Mouse (Mus musculus) megakaryocyte, embryonic 14.5 days (primary cell): ENCODE results near the gene Pi4kb.

Experiments used
- FLI1 ChIP-seq: IDR thresholded peaks from 2 replicates; pipeline ENCODE4 v1.6.1; 2012; ENCODE audit warnings: low read length, inconsistent platforms, mixed read lengths
- GATA1 ChIP-seq: IDR thresholded peaks from 3 replicates; pipeline ENCODE4 v1.6.1; 2012; ENCODE audit warnings: mixed read lengths, low read length, inconsistent platforms, borderline replicate concordance

DNA sequence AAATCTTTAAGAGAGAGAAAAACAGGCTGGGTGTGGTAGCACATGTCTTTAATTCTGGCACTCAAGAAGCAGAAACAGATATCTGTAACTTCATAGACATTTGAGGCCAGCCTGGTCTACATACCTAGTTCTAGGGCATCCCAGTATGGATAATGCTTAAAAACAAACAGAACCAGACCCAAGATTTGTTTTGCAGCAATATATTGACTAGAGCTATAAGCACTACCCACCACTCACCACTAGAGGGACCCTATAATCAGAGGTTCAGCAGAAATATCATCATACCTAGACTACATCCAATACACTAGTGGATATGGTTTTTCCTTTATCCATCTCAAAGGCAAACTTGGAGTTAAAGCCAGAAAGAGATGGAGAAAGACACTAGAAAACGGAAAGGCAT, 78.4 kb downstream of the Pi4kb start:
- TF ChIP-seq FLI1, result no peak
- no peak for TF ChIP-seq GATA1
